Mouse (Mus musculus) 3134 (cell line): ENCODE results near the gene Vmn1r94.
"Not testable (repeated sequence)": the region's sequence is repeated elsewhere in the genome, so short reads cannot be mapped to it uniquely, and the experiment has no call there.

Source experiments
- DNase-seq: peaks from one replicate; pipeline ENCODE4 v3.0.0-alpha.2; 2011; ENCODE audit warnings: low spot score; ENCODE audit not compliant: insufficient read length; ENCODE audit errors: extremely low read depth

Vmn1r94 gene

DNA sequence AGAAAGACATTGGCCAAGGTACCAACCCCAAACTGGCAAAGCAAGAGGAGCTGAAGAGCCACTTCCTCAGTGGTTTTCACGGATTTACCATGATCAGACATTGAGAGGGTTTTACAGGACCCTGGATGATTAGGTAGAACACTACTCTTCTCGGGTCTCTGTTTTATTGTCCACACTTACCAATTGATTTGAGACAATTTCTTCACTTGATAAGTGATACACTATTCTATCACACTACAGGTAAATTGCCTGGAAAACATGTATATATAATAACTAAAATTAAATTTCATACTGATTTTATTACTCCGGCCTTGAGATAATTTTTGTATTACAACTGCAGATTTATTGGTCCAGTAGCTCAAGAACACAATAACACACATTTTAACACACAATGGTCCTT lies at the start of gene Vmn1r94:
Gene Vmn1r94, minus strand, starts transcription at position 101 of the 400 bp plus-strand sequence.
- not testable (repeated sequence) for DNase-seq

DNA sequence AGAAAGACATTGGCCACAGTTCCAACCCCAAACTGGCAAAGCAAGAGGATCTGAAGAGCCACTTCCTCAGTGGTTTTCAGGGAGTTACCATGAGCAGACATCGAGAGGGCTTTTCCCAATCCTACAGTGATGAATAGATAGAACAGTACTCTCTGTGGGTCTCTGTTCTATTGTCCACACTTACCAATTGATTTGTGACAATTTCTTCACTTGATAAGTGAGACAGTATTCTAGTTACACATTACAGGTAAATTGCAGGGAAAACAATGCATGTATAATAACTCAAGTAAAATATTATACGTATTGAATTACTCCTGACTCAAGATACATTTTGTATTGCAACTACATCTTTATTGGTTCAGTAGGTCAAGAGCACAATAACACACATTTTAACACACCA lies 37.3 kb upstream of the Vmn1r94 start, which contains the start of gene Gm6164:
Gene Gm6164, minus strand, starts transcription at position 101 of the 400 bp plus-strand sequence.
- DNase-seq, result not testable (repeated sequence)

DNA sequence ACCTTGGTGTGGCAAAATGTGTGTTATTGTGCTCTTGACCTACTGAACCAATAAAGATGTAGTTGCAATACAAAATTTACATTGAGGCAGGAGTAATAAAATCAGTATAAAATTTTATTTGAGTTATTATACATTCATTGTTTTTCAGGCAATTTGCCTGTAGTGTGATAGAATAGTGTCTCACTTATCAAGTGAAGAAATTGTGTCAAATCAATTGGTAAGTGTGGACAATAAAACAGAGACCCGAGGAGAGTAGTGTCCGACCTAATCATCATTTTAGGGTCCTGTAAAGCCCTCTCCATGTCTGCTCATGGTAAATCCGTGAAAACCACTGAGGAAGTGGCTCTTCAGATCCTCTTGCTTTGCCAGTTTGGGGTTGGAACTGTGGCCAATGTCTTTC lies 25.2 kb upstream of the Vmn1r94 start, which contains the start of gene Vmn1r95:
Gene Vmn1r95, plus strand, starts transcription at position 301 of the 400 bp plus-strand sequence.
- not testable (repeated sequence) for DNase-seq

DNA sequence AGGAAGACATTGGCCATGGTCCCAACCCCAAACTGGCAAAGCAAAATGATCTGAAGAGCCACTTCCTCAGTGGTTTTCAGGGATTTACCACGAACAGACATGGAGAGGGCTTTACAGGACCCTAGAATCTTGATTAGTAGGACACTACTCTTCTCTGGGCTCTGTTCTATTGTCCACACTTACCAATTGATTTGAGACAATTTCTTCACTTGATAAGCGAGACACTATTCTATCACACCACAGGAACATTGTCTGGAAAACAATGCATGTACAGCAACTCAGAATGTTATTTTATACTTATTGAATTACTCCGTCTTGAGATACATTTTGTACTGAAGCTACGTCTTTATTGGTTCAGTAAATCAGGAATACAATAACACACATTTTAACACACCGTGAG lies 29.2 kb downstream of the Vmn1r94 start, which contains the start of gene Vmn1r93:
Gene Vmn1r93, minus strand, starts transcription at position 101 of the 400 bp plus-strand sequence.
- DNase-seq, result not testable (repeated sequence)

DNA sequence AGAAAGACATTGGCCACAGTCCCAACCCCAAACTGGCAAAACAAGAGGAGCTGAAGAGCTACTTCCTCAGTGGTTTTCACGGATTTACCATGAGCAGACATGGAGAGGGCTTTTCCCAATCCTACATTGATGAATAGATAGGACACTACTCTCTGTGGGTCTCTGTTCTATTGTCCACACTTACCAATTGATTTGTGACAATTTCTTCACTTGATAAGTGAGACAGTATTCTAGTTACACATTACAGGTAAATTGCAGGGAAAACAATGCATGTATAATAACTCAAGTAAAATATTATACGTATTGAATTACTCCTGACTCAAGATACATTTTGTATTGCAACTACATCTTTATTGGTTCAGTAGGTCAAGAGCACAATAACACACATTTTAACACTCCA lies 45.7 kb downstream of the Vmn1r94 start, which contains the start of gene Gm16442:
Gene Gm16442, minus strand, starts transcription at position 101 of the 400 bp plus-strand sequence.
- not testable (repeated sequence) for DNase-seq
